Mouse (Mus musculus) embryonic facial prominence, embryonic 13.5 days (tissue): Measurements from ENCODE around the gene Gm49394. TPM values are rescaled to one million over a fixed set of nuclear protein-coding genes. Genes with fewer than 3 reads are reported as not detected.

ENCODE experiments used
- ATAC-seq: fragments of 200-750 bp; cut with Nextera tagmentation; 2 replicates; pipeline ENCODE4 v1.8.0; 2017; ENCODE audit warnings: low read depth; ENCODE audit not compliant: insufficient number of reproducible peaks, insufficient read depth, low FRiP score, low TSS enrichment
- H3K27ac ChIP-seq: fragments of 300-500 bp; sonication (generic); 2 replicates; pipeline ENCODE4 v1.5.1; 2015; ENCODE audit warnings: moderate library complexity, mild to moderate bottlenecking, inconsistent platforms
- H3K27me3 ChIP-seq: fragments of 300-500 bp; sonication (generic); 2 replicates; pipeline ENCODE4 v1.6.1; 2015; ENCODE audit warnings: mild to moderate bottlenecking, inconsistent platforms
- H3K36me3 ChIP-seq: fragments of 300-500 bp; sonication (generic); 2 replicates; pipeline ENCODE4 v1.6.1; 2015; ENCODE audit warnings: mild to moderate bottlenecking, inconsistent platforms
- H3K4me1 ChIP-seq: fragments of 300-500 bp; sonication (generic); 2 replicates; pipeline ENCODE4 v1.6.1; 2015; ENCODE audit warnings: inconsistent platforms
- H3K4me2 ChIP-seq: fragments of 300-500 bp; sonication (generic); 2 replicates; pipeline ENCODE4 v1.6.1; 2015; ENCODE audit warnings: moderate library complexity, mild to moderate bottlenecking, inconsistent platforms
- H3K4me3 ChIP-seq: fragments of 300-500 bp; sonication (generic); 2 replicates; pipeline ENCODE4 v1.5.1; 2015; ENCODE audit warnings: mild to moderate bottlenecking, inconsistent platforms
- H3K9ac ChIP-seq: fragments of 300-500 bp; sonication (generic); 2 replicates; pipeline ENCODE4 v1.6.1; 2015; ENCODE audit warnings: mild to moderate bottlenecking, inconsistent platforms
- H3K9me3 ChIP-seq: fragments of 300-500 bp; sonication (generic); 2 replicates; pipeline ENCODE4 v1.6.1; 2016; ENCODE audit warnings: inconsistent platforms
- WGBS: fragments of 180-500 bp; shearing (Covaris S2); methylation state at CpG from one replicate; pipeline ENCODE4 v1.1.7; 2015; ENCODE audit warnings: mixed read lengths; 5-methylcytosine and 5-hydroxymethylcytosine counted together
- polyA plus RNA-seq: library from polyadenylated mRNA; unstranded; fragments of >200 nt; fragmentation: Nextera tagmentation; extraction: Ambion mirVana; gene quantifications from 2 replicates; pipeline ENCODE4 v1.2.1, GENCODE M21; 2015

The Gm49394 gene
- 0.10 TPM in 1 of 2 replicates, not detected in the other for polyA plus RNA-seq

GRCm38 (mm10) chr7:142669751-142670625, at the start of gene Gm49394:
Gene Gm49394 (minus strand): TSS chr7:142669942.
- H3K36me3 ChIP-seq, result peaks cover 24% of the 10 kb centered on the region; the same call in 1 of the 2 replicates
- peaks cover 23% of the 10 kb centered on the region for H3K27me3 ChIP-seq
- no peak within 1 kb of the TSS for H3K4me2 ChIP-seq
- no peak within 1 kb of the TSS for H3K27ac ChIP-seq
- no peak for ATAC-seq
- WGBS, result 84% methylated on average over 23 of the region's 23 CpGs
- no peak within 1 kb of the TSS for H3K9ac ChIP-seq
- H3K4me3 ChIP-seq, result no peak within 1 kb of the TSS
- H3K9me3 ChIP-seq, result peaks cover 20% of the 10 kb centered on the region
- H3K4me1 ChIP-seq, result peaks cover 3% of the 10 kb centered on the region; the same call in 1 of the 2 replicates

DNA sequence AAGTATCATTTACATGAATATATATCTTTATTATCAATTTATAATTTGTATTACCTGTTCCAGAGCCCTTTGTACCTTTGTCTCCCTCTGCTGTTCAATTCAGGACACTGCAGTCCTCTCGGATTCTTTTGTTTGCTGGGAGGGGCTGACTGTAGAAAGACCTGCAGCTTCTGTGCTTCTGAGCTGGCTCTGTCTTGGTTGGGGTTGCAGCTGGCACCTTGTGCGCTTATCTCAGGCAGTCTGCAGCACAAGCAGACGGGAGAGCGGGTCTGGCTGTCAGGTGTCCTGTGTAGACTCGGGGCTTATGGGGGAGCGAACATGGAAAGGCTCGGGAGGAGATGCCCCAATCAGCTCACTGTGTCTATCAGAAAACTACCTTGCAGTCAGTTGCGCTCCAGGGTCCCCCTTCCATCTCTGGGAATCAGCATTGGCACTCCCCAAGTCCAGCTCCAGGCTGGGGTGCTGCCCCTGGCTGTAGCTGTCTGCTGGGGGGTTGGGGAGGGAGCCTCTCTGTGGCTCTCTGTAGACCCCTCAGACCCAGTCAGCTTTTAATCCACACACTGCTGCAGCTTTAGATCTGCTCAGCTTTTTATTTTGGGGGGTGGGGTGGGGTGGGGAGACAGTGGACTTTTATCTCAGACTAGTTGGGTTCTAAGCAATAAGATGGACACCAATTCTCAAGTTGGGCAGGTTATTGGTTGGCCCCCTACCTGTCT, 45.2 kb upstream of the Gm49394 start:
- no peak; the same call in 1 of the 2 replicates for ATAC-seq
- no peaks in the 10 kb centered on the region for H3K27me3 ChIP-seq
- H3K36me3 ChIP-seq, result no peaks in the 10 kb centered on the region
- peak overlapping the region; percentile 25 for H3K4me3 ChIP-seq
- H3K27ac ChIP-seq, result no peak overlapping the region
- H3K9me3 ChIP-seq, result no peaks in the 10 kb centered on the region
- peak overlapping the region; percentile 46 for H3K9ac ChIP-seq
- peaks cover 3% of the 10 kb centered on the region; the same call in 1 of the 2 replicates for H3K4me1 ChIP-seq
- H3K4me2 ChIP-seq, result peak overlapping the region; percentile 56
- 14% methylated on average over 8 of the region's 8 CpGs for WGBS

- Histone ChIP-seq H3K27ac (no peak overlapping the region), H3K4me2 (no peak overlapping the region), H3K4me1 (no peaks in the 10 kb centered on the region), H3K27me3 (no peaks in the 10 kb centered on the region), H3K4me3 (no peak overlapping the region), H3K36me3 (no peaks in the 10 kb centered on the region), H3K9me3 (no peaks in the 10 kb centered on the region), H3K9ac (no peak overlapping the region)
- 67% methylated on average over 2 of the region's 2 CpGs for WGBS
- ATAC-seq, result no peak
Measured at GRCm38 (mm10) chr7:142706873-142707272, 37.1 kb upstream of the Gm49394 start.

GRCm38 (mm10) chr7:142699334-142699860, 29.7 kb upstream of the Gm49394 start:
- Histone ChIP-seq H3K4me2 (no peak overlapping the region), H3K9me3 (no peaks in the 10 kb centered on the region), H3K4me3 (no peak overlapping the region), H3K4me1 (no peaks in the 10 kb centered on the region), H3K9ac (no peak overlapping the region), H3K27ac (no peak overlapping the region), H3K27me3 (no peaks in the 10 kb centered on the region), H3K36me3 (no peaks in the 10 kb centered on the region)
- 69% methylated on average over 5 of the region's 5 CpGs for WGBS
- no peak for ATAC-seq

DNA sequence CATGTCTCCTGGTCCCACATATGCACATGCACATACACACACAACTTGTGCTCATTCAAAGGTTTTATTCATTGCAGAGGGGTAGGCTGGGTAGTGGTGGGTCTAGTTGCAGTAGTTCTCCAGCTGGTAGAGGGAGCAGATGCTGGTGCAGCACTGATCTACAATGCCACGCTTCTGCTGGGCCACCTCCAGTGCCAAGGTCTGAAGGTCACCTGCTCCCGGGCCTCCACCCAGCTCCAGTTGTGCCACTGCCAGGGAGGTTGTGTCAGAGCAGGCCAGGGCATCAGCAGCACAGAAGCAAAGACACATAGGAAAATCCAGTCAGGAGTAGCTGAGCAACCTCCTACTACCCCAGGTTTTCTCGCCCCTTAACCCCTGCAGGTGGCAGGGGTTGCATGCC, 8.9 kb upstream of the Gm49394 start:
- Histone ChIP-seq H3K4me2 (no peak overlapping the region), H3K27me3 (no peaks in the 10 kb centered on the region), H3K27ac (no peak overlapping the region), H3K9me3 (no peaks in the 10 kb centered on the region), H3K36me3 (no peaks in the 10 kb centered on the region), H3K9ac (no peak overlapping the region), H3K4me1 (peaks cover 7% of the 10 kb centered on the region; the same call in 1 of the 2 replicates), H3K4me3 (no peak overlapping the region)
- 86% methylated on average over 3 of the region's 3 CpGs for WGBS
- no peak for ATAC-seq

DNA sequence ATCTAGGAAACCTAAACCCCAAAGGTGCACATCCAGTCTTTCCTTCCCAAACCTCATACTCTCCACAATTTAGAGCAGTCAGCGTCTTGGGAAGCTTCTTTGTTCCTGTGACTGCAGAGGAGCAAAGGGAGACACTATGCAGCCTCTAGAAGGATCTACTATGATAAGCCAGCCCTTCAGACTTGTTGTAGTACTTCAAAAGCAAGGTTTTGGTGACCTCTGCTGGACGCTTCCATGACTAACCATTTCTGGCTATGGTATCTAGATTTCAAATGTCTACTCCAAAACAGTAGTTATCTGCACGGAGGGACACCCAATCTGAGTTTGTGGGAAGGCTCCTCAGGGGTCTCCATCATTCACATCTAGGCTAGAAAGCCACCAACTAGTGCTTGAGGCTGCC, 5.9 kb upstream of the Gm49394 start:
- no peaks in the 10 kb centered on the region for H3K27me3 ChIP-seq
- 3% methylated on average over 3 of the region's 3 CpGs for WGBS
- no peak overlapping the region for H3K4me3 ChIP-seq
- peaks cover 5% of the 10 kb centered on the region for H3K9me3 ChIP-seq
- no peak for ATAC-seq
- peaks cover 7% of the 10 kb centered on the region; the same call in 1 of the 2 replicates for H3K4me1 ChIP-seq
- H3K9ac ChIP-seq, result no peak overlapping the region
- H3K4me2 ChIP-seq, result no peak overlapping the region
- no peak overlapping the region for H3K27ac ChIP-seq
- no peaks in the 10 kb centered on the region for H3K36me3 ChIP-seq

DNA sequence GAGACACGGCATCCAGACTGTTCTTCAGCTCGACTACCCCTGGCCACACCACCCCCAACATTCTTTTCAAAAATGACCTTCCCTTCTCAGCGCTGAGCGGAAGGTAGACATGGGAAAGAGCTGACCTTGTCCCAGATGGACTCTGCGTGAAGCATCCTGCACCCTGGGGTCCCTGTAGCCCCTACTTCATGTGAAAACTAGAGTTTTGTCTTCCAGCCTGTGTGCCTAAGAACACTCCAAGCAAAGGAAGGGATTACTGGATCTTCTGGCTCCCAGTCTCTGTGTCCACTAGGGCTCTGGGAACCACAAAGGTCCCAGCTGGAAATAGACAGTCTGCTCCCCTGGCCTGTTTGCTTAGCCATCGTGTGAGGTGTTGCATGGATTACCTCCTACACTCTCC, 5.4 kb upstream of the Gm49394 start:
- no peak for ATAC-seq
- WGBS, result 74% methylated on average over 6 of the region's 6 CpGs
- H3K4me3 ChIP-seq, result no peak overlapping the region
- H3K4me1 ChIP-seq, result peaks cover 7% of the 10 kb centered on the region; the same call in 1 of the 2 replicates
- no peak overlapping the region for H3K4me2 ChIP-seq
- H3K27me3 ChIP-seq, result no peaks in the 10 kb centered on the region
- H3K9me3 ChIP-seq, result peaks cover 9% of the 10 kb centered on the region
- H3K36me3 ChIP-seq, result no peaks in the 10 kb centered on the region
- no peak overlapping the region for H3K27ac ChIP-seq
- H3K9ac ChIP-seq, result 0 out of 2 replicates have a peak overlapping the region, but pooled peaks have one; percentile 21

GRCm38 (mm10) chr7:142672120-142672519, 2.4 kb upstream of the Gm49394 start:
- Histone ChIP-seq H3K27ac (no peak overlapping the region), H3K36me3 (peaks cover 15% of the 10 kb centered on the region; the same call in 1 of the 2 replicates), H3K9ac (no peak overlapping the region), H3K4me3 (no peak overlapping the region), H3K4me2 (no peak overlapping the region), H3K27me3 (0 out of 2 replicates have a peak, but pooled peaks cover 2% of the 10 kb centered on the region), H3K4me1 (peaks cover 7% of the 10 kb centered on the region; the same call in 1 of the 2 replicates), H3K9me3 (peaks cover 20% of the 10 kb centered on the region)
- no peak for ATAC-seq
- WGBS, result 13% methylated on average over 4 of the region's 4 CpGs

DNA sequence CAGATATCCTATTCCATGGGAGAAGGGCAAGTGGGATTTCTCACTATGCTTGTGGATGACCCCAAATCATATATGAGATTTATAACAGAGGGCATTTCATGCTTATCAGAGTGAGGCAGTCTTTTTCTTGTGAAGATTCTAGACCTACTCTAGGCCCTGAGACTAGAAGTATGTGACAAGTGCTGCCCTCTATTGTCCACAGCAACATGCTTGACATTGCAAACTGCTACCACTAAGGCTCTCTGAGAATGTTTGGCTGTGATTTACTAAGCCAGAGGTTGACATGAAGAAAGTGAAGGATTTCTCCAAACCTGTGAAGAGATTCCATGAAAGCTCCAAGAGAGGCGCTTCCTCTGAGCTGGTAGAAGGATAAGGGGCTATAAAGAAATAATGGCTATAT, 1.3 kb upstream of the Gm49394 start:
- peaks cover 13% of the 10 kb centered on the region for H3K27me3 ChIP-seq
- H3K9me3 ChIP-seq, result peaks cover 20% of the 10 kb centered on the region
- H3K4me1 ChIP-seq, result peaks cover 7% of the 10 kb centered on the region; the same call in 1 of the 2 replicates
- H3K9ac ChIP-seq, result no peak overlapping the region
- H3K4me2 ChIP-seq, result no peak overlapping the region
- ATAC-seq, result no peak
- H3K27ac ChIP-seq, result no peak overlapping the region
- H3K4me3 ChIP-seq, result no peak overlapping the region
- H3K36me3 ChIP-seq, result peaks cover 24% of the 10 kb centered on the region; the same call in 1 of the 2 replicates
- WGBS, result 92% methylated on average over 1 of the region's 1 CpGs

- no peak overlapping the region for H3K27ac ChIP-seq
- H3K4me3 ChIP-seq, result no peak overlapping the region
- peaks cover 20% of the 10 kb centered on the region for H3K9me3 ChIP-seq
- no peak overlapping the region for H3K4me2 ChIP-seq
- peaks cover 10% of the 10 kb centered on the region for H3K4me1 ChIP-seq
- H3K9ac ChIP-seq, result no peak overlapping the region
- H3K36me3 ChIP-seq, result peaks cover 24% of the 10 kb centered on the region; the same call in 1 of the 2 replicates
- ATAC-seq, result no peak
- WGBS, result 100% methylated on average over 1 of the region's 1 CpGs
- H3K27me3 ChIP-seq, result peaks cover 40% of the 10 kb centered on the region
Measured at GRCm38 (mm10) chr7:142668328-142668727, 1.4 kb downstream of the Gm49394 start.

- Histone ChIP-seq H3K9me3 (peaks cover 20% of the 10 kb centered on the region), H3K4me2 (no peak overlapping the region), H3K27me3 (peaks cover 48% of the 10 kb centered on the region), H3K27ac (no peak overlapping the region), H3K36me3 (peaks cover 24% of the 10 kb centered on the region; the same call in 1 of the 2 replicates), H3K4me1 (peaks cover 10% of the 10 kb centered on the region), H3K4me3 (no peak overlapping the region), H3K9ac (no peak overlapping the region)
- no peak for ATAC-seq
- 95% methylated on average over 18 of the region's 18 CpGs for WGBS
Measured at GRCm38 (mm10) chr7:142667521-142667920, 2.2 kb downstream of the Gm49394 start.
